Mouse (Mus musculus): Measurements from ENCODE around the gene Kpna3.
A peak's percentile ranks its signal among the peaks of the same experiment; 100 is the strongest.
"Not testable (repeated sequence)": the region's sequence is repeated elsewhere in the genome, so short reads cannot be mapped to it uniquely, and the experiment has no call there.

Kpna3 gene

DNA sequence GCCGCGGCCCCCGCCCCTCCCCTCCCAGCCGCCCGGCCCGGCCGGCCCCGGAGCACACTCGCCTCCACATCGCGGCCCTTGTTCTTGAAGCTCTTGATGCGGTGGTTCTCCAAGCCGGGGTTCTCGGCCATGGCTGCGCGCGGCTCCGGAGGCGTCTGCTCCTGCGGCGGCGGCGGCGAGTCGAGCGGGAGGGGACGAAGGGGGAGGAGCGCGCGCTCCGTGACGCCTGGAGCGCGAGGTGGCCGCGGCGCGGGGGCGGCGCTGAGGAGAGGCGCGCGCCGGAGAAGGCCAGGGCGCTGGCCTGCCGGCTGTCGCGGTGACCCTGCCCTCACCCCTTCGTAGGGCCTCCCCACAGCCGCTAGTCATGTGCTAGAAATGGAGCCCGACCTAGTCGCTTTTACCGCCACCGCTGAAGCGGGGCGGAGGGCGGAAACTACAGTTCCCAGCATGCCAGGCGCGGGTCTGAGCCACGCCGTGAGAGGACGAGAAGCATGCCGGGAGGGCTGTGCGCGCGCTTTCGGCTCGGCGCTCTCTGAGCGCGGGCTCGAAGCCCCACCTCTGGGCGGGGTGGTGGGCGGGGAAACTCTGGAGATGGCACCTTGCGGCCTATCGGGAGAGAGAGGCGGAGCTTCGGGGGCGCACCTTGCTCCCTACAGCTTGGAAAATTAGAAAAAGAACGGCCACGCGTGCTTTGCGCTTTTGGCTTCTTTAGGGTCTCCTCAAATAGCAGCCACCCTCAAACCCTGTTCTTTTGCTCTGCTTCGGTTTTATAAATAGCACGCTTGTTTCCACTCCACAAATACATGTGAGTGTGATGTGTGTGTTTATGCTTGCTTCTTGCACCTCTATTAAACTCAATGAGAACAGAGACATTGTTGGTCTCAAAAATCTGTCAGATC lies at the start of gene Kpna3:
Gene Kpna3 (minus strand): TSS at position 214 of the 899 bp plus-strand sequence.
- peak; percentile 100 for DNase-seq

DNA sequence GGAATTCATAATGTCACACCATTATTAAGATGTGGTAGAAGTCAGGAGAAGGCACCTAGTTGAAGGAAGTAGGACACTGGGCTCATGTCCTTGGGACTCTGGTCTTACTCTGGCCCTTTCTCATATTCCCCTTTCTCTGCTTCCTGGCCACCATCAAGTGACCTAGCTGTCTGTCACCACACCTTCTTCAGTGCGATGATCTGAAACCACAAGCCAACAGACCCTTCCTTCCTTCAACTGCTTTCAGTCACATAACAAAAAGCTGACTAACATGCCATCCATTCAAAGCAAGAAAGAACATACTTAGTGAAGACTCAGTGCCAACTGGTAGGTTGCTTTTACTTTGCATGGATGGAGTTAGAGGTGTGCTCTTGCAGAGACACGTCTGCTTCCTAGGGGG lies 20.7 kb upstream of the Kpna3 start:
- DNase-seq = no peak

GRCm38 (mm10) chr14:61457468-61457867 lies 17.8 kb upstream of the Kpna3 start:
- no peak for DNase-seq

GRCm38 (mm10) chr14:61455571-61455970 lies 15.9 kb upstream of the Kpna3 start:
- no peak for DNase-seq

DNA sequence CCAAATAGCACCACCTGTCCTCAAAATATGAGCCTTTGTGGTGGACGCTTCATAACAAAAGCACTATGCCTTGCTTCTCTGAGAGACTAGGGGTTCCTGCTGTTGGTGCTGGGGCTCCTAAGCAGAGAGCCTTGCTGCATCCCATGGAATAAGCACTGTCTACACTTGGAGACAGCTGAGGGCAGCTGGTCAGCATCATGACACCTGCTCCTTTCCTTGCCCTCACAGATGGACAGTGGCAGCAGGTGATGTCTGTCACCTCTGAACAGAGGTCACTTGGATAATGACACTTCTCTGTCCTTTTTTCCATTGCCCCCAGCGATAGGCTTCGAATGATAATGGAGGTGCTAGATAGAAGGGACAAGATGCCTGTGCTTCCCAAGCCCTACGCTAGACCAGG lies 13.4 kb upstream of the Kpna3 start:
- no peak for DNase-seq

GRCm38 (mm10) chr14:61452481-61452880 lies 12.8 kb upstream of the Kpna3 start:
- DNase-seq = peak; percentile 9

DNA sequence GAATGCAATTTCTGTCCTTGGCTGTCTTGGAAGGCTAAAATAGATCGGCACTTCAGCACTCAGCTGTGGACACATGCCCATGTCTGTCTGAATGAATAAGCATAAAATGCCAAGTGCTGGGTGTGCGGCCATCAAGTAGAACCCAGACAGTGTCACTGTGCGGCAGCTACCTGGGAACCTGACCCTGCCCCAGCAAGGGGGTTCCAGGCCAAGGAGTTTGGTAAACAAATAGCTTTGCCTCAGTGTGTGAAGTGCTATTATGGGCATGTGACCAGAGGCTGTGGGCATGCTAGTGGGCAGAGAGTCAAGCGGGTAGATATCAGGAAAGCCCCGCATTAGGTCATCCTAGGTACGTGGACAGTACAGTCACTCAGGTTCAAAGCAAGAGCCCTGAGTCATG lies 8.1 kb upstream of the Kpna3 start:
- no peak for DNase-seq

DNA sequence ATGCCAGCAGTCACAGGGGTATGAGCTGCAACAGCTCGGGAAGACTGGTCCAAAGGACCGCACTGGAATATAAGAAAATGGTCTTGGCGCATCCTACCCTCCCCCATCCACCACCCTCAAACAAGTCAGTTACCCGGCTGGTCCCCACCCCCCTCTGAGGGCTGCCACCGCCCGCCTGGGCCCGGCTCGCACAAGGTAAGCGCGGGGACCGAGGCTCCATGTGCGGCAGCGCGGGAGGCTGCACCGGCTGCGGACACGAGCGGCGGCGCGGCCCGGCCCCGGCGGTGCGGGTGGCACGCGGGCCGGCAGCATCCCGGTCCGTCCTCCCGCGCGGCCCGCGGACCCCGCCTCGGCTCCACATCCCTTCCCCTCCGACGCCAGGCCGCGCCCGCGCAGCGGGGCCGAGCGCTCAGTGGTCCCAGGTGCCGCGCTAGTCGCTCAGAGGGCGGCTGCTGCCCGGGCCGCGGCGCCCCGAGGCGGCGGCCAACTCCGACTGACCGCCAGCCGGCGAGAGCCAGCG lies 473 bp downstream of the Kpna3 start:
- peak; percentile 78 for DNase-seq

DNA sequence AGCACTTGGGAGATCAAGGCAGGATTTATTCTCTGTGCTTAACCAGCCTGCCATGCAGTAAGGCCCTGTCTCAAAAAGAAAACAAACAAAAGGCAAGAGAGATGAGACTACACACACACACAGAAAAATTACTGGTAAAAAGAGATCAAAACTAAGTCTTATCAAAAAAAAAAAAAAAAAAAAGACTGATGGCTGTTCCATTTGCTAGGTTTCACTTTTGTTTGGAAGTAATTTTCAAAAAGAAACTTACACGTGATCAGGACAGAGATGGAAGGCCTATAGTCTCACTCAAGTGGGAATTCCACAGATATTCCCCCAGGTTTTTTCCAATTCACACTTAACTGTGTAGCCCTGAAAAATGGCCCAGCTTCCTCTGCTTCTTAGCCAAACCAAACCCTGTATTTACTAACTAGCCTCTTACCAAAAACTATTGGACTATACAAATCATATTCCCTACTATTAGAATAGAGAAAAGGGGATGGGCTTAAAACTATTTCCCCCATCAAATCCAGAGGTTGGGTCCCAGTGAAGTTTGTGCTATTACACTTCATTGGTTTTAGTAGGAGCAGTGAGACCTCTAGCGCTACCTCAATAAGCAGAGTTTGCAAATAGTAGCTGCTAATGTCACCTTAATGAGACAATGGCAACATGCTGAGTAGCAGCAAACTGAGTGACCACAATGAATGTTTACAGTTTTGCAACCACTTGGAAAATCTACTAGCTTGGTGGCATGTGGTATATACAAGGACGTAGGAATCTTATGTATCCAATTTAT lies 1.3 kb downstream of the Kpna3 start:
- peak; percentile 25 for DNase-seq

- no peak for DNase-seq
Observed at GRCm38 (mm10) chr14:61436866-61437265, 2.8 kb downstream of the Kpna3 start.

GRCm38 (mm10) chr14:61428126-61428787 lies 11.4 kb downstream of the Kpna3 start:
- DNase-seq = no peak

DNA sequence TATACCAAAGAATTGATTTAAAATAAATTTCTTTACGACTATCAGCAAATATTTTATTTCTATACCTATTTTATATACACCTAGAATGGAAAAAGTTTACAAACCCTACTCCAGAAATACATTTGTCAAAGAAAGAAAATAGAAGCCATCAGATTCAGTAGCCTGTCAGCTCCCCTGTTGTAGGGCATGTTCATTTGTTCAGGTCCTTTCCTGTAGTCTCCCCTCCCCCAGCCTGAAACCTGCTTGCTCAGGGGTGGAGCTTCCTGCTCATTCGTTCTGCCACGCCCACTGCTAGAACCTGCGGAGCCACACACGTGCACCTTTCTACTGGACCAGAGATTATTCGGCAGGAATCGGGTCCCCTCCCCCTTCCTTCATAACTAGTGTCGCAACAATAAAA lies 12.6 kb downstream of the Kpna3 start:
- not testable (repeated sequence) for DNase-seq

- DNase-seq = no peak
Observed at GRCm38 (mm10) chr14:61425080-61425665, 14.5 kb downstream of the Kpna3 start.

GRCm38 (mm10) chr14:61415719-61416118 lies 24.0 kb downstream of the Kpna3 start:
- no peak for DNase-seq

DNA sequence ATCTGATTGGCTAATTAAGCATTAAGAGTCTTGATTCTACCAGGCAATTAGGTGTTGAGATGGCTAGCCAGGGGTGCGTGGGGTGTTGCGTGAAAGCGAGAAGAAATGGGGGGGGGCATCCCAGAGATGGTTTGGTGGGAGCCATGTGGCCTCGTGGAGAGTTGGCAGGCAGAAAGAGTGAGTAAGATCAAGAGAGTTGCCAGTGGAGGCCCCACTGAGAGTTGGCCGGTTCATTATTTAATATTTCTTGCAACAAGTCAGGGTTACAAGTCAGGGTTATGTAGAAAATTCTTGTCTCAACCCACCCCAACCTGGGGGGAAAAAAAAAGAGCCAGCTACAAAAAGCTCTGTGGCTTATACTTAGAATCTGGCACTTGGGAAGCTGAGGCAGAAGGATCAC lies 24.4 kb downstream of the Kpna3 start:
- no peak for DNase-seq

DNA sequence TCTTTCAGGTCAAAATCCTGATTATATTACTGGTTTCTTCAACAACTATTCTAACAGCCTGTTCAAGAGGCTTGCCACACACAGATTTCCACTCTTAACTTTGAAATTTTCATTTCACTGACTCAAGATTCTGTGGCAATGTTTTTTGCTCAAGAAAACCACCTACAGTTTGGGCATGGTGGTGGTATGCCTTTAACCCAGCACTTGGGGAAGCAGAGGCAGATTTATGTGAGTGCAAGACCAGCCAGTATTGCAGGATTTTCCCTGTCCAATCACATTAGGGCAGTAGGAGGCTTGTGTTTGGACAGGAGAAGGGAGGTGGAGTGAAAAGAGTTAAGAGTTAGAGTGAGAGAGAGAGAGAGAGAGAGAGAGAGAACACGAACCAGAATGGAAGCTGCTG lies 24.9 kb downstream of the Kpna3 start:
- DNase-seq = no peak

DNA sequence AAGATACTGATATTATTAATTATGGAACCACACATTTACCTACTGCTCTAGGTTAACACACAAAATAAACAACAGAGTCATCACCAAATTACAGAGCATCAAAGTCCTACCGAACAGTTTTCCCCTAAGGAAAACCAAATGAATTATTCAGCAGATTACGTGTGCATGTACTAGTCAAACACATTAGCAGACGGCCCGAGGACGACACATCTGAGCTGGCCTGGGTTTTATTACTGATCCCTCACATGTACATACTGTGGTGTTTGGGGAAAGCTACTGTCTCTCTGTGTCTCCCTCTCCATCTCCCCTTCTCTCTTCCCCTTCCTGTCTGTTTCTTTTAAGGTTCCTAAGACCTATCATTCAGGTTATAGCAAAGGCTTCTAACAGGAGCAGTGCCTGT lies 25.5 kb downstream of the Kpna3 start:
- no peak for DNase-seq

- no peak for DNase-seq
Observed at GRCm38 (mm10) chr14:61413686-61414085, 26.0 kb downstream of the Kpna3 start.

- DNase-seq = no peak
Observed at GRCm38 (mm10) chr14:61410020-61410419, 29.7 kb downstream of the Kpna3 start.

- no peak for DNase-seq
Observed at GRCm38 (mm10) chr14:61407055-61407454, 32.6 kb downstream of the Kpna3 start.

- DNase-seq = no peak
Observed at GRCm38 (mm10) chr14:61405761-61406160, 33.9 kb downstream of the Kpna3 start.

DNA sequence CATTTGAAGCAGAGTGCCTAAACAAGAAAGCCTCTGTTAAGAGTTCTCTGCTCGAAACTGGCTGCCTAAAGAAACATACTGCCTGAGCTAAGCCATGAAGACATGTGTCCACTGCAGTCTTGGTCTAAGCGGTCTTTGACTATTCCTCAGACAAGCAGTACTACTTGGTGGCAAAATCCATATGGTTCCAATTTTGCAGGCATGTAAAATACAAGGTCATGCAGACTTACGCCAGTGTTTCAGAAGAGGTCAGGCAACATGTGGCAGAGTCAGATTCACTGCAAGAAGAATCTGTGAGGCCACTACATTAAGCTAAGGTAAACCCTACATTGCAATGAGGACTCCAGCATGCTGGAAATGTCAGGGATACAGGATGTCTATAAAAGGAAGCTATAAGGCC lies 34.7 kb downstream of the Kpna3 start:
- peak; percentile 58 for DNase-seq

- DNase-seq = no peak
Observed at GRCm38 (mm10) chr14:61394745-61395144, 44.9 kb downstream of the Kpna3 start.
